Mouse (Mus musculus): ENCODE measurements at regions not wholly inside any gene's neighbourhood (a gene's known extent, or its start where the extent isn't known, plus 50 kb on each side); places are given as distances from the start of the nearest gene placed in this dataset.

DNA sequence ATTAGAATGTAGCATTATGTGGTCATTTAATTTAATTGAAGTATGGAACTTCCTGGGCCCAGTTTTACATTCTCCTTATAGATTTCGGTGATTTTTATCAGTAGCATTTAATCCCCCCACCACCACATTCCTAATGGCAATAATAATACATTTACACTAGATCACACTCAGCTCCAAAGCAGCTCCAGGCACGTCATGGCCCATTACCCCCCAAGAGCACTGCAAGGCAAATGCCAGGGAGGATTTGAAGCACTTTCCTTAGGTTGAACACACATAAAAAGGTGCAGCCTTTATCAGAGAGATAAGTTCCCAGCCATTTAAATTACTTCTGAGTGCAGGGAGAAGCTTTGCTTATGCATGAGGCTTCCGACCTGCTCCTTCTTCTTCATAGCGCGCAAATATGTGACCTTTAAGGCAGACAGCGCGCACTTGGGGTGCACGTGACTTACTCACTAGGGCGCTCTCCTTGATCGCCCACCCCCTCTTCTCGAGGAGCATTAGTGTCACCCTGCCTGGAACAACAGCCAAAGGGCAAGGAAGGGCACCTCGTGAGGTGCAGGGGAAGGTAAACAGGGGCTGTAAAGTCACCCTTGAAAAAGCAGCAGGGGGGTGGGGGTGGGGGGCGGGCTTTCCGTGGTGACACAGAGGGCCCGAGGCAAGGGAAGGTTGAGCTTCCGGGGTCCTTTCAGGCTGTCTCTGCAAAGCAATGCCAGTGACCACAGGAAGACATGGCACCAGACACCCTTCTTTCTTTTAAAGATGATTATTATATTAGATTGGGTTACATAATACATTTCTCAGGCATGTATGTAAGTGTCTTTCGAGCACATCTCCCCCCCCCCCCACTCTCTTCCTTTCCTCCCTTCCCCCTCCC, 160.8 kb upstream of the Spats2l start:
- TF ChIP-seq POLR2A (IDR thresholded peaks at IDR 0.05; ENCODE audit: borderline replicate concordance, extremely low read depth, insufficient read depth, insufficient read length, poor library complexity, severe bottlenecking) (no peak), CTCF (IDR thresholded peaks at IDR 0.05; ENCODE audit: borderline replicate concordance, extremely low read depth, insufficient read depth, insufficient read length) (no peak)
